Mouse (Mus musculus) testis, postnatal 10 days (tissue): ENCODE measurements around the gene Rps6ka1.
"Not testable (repeated sequence)": the region's sequence is repeated elsewhere in the genome, so short reads cannot be mapped to it uniquely, and the experiment has no call there.

ENCODE experiments used
- DNase-seq: peaks from one replicate; pipeline ENCODE4 v3.0.0; 2021; ENCODE audit warnings: low spot score

Rps6ka1 gene

DNA sequence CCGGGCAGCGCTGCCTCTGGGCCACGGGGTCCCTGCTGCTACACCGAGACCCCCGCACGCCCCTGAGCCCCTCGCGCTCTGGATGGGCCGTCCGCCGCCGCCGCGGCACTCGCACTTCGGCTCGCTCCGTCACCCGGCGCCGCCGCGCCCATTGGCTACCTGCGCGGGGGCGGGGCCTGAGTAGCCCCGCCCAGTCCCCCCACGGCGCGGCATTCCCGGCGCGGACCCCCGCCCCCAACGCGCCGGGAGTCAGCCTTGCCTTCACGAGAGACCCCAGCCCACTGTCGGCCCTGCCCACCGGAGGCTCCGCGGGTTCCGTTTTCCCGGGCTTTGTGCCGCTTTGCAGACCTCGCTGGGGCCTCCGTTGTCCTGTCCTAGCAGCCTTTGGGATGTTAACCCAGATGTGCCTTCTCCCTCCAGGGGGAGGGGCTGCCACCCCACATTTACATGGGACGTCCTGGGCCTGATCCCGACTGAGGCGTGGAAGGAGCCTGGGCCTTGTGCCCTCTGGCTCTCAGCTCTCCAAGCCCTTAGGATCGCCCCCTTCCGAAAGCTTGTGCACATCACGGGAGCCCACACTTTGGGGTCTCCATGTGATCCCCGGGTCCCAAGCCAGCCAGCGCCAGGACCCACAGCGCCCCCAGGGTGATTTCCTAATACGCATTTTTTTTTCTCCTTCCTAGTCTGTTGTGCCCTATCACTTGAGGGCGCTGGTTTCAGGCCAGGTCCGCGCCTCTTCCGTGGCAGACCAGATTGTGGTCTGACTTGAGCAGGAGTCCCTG is at the start of gene Rps6ka1:
Gene Rps6ka1 (minus strand): TSS at position 126 of the 782 bp plus-strand sequence.
- peak; percentile 76 for DNase-seq

DNA sequence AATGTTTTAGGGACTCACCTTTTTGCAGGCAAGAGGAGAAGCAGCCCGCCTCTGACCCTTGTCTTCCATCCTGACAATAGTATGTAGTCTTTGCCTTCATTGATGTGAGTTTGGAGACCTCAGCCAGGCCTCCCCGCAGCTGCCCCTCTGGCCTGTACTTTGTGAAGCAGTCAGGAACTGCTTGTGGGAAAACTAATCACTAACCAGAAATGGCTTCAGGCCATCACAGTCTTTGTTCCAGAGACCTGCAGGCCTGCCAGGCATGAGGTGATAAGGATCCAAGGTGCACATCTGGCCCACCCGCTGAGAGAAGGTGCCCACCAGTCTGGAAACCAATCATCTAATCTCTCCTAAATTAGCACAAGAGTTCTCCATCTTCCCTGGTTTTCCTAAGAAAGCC is 44.2 kb upstream of the Rps6ka1 start:
- no peak for DNase-seq

DNA sequence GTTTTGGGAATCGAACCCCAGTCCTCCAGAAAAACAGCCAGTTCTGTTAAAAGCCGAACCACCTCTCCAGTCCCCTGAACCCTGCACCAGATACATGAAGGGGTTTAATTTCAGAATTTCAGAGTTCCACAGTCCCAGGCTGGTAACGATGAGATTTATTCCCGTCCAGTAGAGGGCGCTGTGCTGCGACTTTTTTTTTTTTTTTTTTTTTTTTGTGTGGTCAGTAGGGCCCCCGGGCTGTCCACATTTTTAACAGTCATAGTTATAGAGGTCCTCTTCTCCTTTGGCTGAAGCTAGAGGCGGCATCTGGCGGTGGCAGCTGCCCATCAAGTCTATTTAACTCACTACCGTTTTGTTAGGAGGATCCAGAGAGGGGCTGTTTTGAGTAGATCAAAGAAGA is 43.8 kb upstream of the Rps6ka1 start:
- DNase-seq = peak; percentile 39

GRCm38 (mm10) chr4:133929278-133929670 is 41.7 kb upstream of the Rps6ka1 start:
- DNase-seq = peak; percentile 35

DNA sequence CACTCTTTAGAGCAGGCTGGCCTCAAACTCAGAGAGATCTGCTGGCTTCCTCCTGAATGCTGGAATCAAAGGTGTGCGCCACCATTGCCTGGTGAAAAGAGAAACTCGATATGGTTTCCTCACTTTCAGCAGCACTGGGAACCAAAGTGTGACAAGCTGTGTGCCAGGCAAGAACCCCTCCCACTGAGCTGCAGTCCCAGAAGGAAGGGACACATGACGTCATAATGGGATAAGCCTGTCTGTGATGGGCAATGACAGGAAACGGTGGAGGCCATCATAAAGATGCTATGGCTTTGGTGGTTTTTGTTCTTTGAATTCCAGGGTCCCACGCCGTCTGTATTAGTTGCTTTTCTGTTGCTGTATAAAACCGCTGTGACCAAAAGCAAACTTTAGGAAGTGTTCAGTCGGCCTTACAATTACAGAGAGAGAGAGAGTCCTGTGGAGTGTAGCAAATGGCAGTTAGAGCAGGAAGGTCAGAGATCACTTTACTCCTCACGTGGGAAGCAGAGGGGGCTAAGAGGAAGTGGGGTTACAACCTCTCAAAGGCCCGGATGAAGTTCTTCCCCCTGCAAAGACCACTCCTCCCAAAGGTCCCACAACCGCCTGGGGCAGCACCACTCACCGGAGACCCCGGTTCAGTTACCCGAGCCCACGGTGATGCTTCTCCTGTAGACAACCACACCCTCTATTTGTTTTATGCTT is 41.1 kb upstream of the Rps6ka1 start:
- DNase-seq = peak; percentile 35

DNA sequence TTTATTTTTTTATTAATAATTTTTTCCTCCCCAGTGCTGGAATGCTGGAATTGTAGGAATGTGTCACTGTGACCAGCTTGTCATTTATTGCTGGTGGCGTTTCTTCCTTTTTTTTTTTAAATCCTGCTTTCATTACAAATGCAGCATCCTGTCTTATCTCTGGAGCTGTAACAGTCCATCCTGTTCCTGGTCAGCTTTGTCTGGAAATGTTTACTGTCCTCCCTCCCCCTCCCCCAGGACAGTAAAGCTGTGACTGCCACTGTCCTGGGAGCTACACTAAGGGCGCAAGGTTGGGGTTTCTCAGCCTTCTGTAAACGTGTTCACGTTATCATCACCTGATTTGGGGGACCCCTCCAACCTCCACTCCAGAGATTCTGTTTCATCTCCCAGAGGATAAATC is 37.6 kb upstream of the Rps6ka1 start:
- DNase-seq = peak; percentile 32

GRCm38 (mm10) chr4:133923743-133924142 is 36.1 kb upstream of the Rps6ka1 start:
- no peak for DNase-seq

DNA sequence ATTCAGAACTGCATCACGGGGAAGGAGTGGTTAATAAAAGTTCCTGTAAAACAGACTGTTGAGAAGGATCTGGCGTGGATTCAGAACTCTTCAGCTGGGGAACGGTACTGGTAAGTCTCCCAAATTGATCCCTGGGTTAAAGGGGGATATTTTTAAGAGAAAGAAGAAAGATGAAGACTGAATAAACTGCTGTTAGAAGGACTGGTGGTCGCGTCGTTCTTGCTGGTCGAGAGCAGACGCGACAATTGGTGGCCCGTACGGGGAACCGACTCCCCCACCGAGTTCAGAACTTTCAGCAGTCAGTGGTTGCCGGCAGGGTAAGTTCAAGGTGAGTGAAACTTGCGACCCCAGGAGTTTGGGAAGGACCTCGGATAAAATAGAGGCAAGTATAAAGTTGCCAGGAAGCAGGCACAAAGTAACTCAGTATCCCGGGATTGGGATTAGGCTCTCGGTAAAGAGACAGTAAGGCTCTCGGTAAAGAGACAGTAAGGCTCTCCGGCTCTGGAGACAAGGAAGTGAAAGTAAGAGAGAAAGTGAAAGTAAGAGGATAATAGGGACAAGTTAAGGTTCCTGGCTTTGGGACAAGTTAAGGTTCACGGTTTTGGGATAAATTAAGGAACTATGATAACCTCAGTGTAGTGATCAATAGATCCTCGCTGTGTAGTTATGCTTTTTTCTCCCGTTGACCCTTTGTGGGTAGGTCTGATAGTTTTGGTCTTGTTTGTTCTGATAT is 30.7 kb upstream of the Rps6ka1 start:
- peak; percentile 57 for DNase-seq

GRCm38 (mm10) chr4:133911983-133912382 is 24.4 kb upstream of the Rps6ka1 start:
- no peak for DNase-seq

DNA sequence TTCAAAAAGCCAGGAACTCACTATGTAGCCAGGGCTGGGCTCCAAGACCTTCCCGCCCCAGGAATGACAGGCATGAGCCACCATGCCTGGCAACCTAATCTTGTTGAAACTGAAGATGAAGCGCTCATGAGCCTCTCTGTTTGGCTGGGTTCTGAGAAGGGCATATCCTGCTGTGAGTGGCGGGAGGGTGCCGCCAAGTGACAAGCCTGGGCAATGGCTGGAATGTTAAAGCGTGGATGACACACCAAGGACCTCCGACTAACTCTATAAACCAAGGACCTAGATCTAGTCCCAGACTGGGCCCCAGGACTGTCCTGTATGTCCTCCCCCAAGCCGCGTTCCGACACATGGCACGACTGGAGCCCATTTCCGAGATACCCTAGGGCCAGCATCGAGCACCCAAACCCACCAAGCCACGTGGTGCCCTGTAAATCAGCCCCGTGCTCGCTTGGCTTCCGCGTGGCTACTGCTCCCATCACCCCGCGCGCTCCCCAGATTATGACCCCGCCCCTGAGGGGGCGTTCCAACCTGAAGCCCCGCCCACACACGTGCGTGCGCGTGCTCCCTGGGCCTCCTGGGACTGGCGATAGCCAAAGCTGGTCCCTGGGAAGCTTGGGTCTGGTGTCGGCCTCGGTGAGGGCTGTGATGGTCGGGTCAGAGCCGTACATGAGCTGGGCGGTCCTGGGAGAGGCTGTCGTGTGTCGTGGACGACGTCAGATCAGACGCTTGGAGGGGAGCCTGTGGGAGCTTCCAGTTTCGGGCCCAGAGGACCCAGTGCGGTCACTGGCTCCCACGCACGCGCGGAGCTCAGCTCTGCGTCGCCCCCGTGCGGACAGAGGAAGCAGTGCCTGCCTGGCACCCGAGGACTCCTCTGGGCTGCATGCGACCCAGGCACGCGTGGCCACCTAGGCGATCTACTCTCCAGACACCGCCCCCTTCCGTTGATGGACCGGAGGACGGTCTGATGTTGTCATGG is 22.9 kb upstream of the Rps6ka1 start:
- peak; percentile 98 for DNase-seq

DNA sequence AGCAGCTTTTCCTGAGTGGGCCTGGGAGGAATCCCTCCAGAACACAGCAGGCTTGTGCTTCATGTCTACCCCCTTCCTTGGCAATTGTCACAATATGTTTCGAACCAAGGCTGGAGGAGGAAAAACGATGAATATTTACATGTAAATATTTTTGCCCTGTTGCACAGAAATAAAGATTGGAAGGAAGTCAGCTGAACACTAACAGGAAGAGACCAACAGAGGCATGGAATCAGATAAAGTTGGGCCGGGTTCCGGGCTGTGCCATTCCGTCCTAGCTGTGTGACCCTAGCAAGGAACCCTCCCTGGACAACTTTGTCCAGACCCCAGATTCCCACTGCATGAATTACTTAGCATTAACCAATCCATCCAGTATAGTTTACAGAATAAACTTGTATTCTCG is 20.5 kb upstream of the Rps6ka1 start:
- no peak for DNase-seq

DNA sequence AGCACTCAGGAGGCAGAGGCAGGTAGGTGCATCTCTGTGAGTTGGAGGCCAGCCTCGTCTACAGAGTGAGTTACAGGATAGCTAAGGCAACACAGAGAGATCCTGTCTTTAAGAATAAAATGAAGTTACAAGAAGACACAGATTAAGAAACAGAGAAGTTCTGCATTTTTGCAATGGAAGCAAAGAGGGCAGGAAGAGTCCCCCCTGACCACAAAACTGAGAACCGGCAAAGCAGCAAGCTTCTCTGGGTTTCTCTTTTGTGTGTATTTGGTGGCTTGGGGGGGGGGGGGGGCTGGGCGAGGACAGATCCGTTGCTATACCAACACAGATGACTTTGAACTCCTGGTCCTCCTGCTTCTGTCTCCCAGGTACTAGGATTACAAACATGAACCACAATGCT is 19.5 kb upstream of the Rps6ka1 start:
- no peak for DNase-seq

GRCm38 (mm10) chr4:133906336-133906735 is 18.7 kb upstream of the Rps6ka1 start:
- DNase-seq = not testable (repeated sequence)

DNA sequence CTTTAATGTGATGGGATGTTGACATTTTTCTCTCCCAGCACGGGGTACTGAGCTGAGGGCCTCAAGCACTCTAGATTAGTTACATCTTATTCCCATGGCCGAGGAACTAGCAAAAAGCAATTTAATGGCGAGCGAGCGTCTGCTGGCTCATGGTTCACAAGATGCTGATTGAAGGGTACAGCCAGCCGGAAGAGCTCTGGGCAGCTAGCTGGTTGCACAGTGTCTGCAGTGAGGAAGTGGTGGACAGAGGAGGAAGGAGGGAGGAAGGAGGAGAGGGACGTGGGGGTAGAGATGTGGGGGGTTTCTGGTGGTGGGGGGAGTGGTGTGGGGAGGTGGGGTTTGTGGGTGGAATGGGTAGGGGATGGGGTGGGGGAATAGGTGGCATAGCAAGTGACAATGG is 17.6 kb upstream of the Rps6ka1 start:
- no peak for DNase-seq

GRCm38 (mm10) chr4:133904326-133904725 is 16.7 kb upstream of the Rps6ka1 start:
- no peak for DNase-seq

DNA sequence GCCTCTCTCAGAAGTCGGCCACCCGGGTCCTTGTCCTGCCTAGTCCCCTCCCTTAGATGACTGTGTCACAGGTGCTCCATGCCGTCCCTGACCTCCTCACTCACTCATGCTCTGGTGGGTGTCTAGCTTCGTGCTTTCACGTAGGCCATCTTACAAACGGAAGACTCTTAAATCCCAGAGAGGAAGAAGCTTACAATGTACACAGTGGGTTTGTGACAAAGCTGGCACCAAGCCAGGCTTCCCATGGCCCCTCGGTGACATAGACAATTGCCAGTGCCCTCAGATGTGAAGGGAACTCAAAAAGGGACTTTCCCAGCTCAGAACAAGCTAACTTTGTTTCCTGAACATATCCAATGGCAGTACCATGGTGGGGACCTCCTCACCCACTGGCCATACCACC is 15.8 kb upstream of the Rps6ka1 start:
- DNase-seq = no peak

DNA sequence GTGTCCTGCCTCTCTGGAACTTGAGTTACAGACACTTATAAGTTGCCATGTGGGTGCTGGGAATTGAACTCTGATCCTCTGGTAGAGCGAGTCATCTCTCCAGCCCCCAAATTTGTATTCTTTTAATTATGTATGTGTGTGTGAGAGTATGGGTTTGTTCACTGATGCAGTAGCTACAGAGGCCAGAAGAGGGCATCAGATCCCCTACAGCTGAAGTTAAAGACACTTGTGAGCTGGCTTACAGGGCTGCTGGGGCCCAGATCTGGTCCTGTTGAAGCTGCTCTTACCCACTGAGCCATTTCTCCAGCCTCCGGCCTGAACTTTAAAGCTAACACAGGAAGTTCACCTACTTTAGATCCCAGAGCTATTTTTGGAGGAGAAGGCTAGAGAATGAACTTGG is 14.9 kb upstream of the Rps6ka1 start:
- DNase-seq = no peak

DNA sequence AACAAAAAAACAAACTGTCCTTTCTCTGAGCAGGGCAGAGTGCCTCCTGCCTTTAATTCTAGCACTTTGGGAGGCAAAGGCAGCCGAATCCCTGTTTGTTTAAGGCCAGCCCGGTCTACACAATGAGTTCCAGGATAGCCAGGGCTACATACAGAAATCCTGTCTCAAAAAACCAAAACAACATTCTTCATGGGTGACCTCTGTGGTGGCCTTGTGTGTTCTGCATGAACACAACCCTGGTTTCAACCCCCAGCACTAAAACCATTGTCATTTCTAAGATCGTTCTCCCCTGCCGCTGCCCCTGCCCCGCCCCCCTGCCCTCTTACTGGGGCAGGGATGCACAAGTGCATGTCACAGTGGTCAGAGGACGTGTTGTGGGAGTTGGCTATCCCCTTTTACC is 13.3 kb upstream of the Rps6ka1 start:
- no peak for DNase-seq

DNA sequence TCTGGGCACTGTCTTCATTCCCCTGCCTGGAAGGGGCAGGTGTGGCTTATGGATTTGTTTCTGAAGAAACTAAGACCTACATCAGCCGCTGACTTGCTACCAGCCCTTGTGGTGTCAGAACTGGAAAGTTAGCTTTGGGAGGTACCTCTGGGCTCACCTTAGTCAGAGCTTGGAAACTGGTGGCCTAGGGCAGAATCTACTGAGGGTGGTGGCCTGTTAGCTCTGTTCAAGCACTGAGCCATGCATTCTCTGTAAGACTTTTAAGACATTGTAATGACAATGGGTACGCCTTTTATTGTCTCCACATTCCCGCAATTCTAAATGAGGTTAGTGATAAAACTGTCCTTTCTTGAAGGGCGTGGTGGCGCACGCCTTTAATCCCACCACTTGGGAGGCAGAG is 12.8 kb upstream of the Rps6ka1 start:
- DNase-seq = no peak

DNA sequence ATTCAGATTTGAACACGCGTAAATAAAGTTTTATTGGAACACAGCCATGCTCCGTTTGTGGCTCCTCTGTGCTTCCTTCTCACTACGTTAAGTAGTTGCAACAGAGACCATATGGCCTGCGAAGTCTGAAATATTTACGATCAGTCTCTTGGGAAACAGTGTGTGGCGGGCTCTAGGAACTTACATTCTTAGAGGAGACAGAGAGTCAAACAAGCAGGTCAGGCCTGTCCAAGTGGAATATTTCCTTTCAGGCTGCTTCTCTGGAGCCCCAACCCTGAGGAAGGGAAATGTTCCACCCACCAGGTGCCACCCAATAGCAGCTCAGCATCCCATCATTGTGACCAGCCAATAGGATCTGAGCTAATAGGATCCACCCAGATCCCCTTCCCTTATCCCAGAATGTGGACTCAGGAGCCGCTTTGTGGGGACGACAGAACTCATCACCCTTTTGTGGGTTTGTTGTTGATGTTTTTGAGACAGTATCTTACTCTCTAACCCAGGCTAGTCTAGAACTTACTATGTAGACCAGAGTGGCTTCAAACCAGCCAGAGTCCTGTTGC is 11.7 kb upstream of the Rps6ka1 start:
- no peak for DNase-seq

GRCm38 (mm10) chr4:133898151-133898550 is 10.6 kb upstream of the Rps6ka1 start:
- no peak for DNase-seq
